Mouse (Mus musculus) ES-E14 (cell line): ENCODE data around the gene Gabbr2. TPM values are rescaled to one million over a fixed set of nuclear protein-coding genes. Genes with fewer than 3 reads are reported as not detected.

Experiments used
- DNase-seq: peaks from one replicate; pipeline ENCODE4 v3.0.0-alpha.2; 2013; ENCODE audit warnings: low read depth, low spot score
- H3K27ac ChIP-seq: 2 replicates; pipeline ENCODE4 v1.5.1; 2012; ENCODE audit warnings: low read depth, mild to moderate bottlenecking, low read length, moderate library complexity, mixed read lengths; ENCODE audit not compliant: poor library complexity, insufficient read depth, severe bottlenecking
- H3K36me3 ChIP-seq: 2 replicates; pipeline ENCODE4 v1.6.1; 2012; ENCODE audit warnings: mild to moderate bottlenecking, low read length, moderate library complexity, mixed read lengths; ENCODE audit not compliant: control insufficient read depth, poor library complexity, insufficient read depth, severe bottlenecking
- H3K4me1 ChIP-seq, 2 experiments: fragments of 150-350 bp in 1 of 2; sonication (generic) in 1 of 2; 2 replicates each; pipeline ENCODE4 v1.6.1; 2012; ENCODE audit warnings: low read length in 2 of 2, mild to moderate bottlenecking in 1 of 2, mixed read lengths in 1 of 2; ENCODE audit not compliant: control insufficient read depth in 2 of 2, insufficient read depth in 2 of 2, poor library complexity in 1 of 2
- H3K4me3 ChIP-seq, 2 experiments: fragments of 150-350 bp in 1 of 2; sonication (generic) in 1 of 2; 2 replicates each; pipeline ENCODE4 v1.5.1; 2012; ENCODE audit warnings: low read length in 2 of 2, low read depth in 1 of 2, mild to moderate bottlenecking in 1 of 2, mixed read lengths in 1 of 2; ENCODE audit not compliant: insufficient read depth in 1 of 2, poor library complexity in 1 of 2, severe bottlenecking in 1 of 2
- H3K9ac ChIP-seq: 2 replicates; pipeline ENCODE4 v1.6.1; 2012; ENCODE audit warnings: low read depth, mild to moderate bottlenecking, low read length, mixed read lengths; ENCODE audit not compliant: poor library complexity, insufficient read depth, severe bottlenecking
- H3K9me3 ChIP-seq: fragments of 150-350 bp; sonication (generic); 2 replicates; pipeline ENCODE4 v1.6.1; 2012; ENCODE audit warnings: low read depth, mild to moderate bottlenecking, low read length; ENCODE audit not compliant: control insufficient read depth, insufficient read depth
- CHD2 ChIP-seq: IDR thresholded peaks from 2 replicates; pipeline ENCODE4 v1.6.1; 2014; ENCODE audit warnings: mild to moderate bottlenecking, low read depth, low read length, inconsistent platforms
- HCFC1 ChIP-seq: IDR thresholded peaks from 2 replicates; pipeline ENCODE4 v1.6.1; 2012; ENCODE audit warnings: low read length, inconsistent platforms, borderline replicate concordance; ENCODE audit not compliant: insufficient read depth
- MAFK ChIP-seq: IDR thresholded peaks from 2 replicates; pipeline ENCODE4 v1.6.1; 2014; ENCODE audit warnings: mild to moderate bottlenecking, low read depth, low read length, inconsistent platforms; ENCODE audit not compliant: insufficient read depth
- ZC3H11A ChIP-seq: IDR thresholded peaks from 2 replicates; pipeline ENCODE4 v1.6.1; 2012; ENCODE audit warnings: low read depth, mild to moderate bottlenecking, inconsistent platforms, low read length, borderline replicate concordance
- ZNF384 ChIP-seq: IDR thresholded peaks from 2 replicates; pipeline ENCODE4 v1.6.1; 2012; ENCODE audit warnings: low read depth, low read length, inconsistent platforms
- in situ Hi-C, 2 experiments: fragments of 600-800 bp; cut with MboI; formaldehyde crosslinking; loops; one replicate each; pipeline ENCODE4 v1.15.1; 2025; ENCODE audit warnings: low sequenced_read_pairs in 2 of 2, inconsistent platforms in 1 of 2; ENCODE audit not compliant: unreplicated experiment in 2 of 2
- total RNA-seq: library from RNA; depleted of rRNA; stranded (reverse); fragments of 300-350 nt; gene quantifications from 2 replicates; pipeline ENCODE4 v1.2.3, GENCODE M21; 2012

Gene Gabbr2
- total RNA-seq, 1 experiment: 0.09 TPM

DNA sequence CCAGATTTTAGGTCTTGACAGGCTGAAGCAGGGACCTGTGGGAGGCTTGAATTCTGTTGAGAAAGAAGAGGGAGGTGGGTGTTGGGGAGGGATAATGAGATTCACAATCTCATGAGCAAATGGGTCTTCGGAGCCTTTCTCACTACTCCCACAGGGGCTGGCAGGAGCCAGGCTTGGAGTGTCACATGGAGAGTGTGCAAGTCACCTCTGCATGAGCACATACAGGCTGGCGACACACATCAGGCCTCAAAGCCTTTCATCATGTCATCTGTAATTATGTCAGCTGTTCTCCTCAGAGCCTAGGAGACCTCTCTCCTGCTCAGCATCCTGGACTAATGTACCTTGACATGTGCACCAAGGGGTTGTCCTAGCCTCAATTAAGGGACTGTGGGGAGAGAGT lies 219.1 kb downstream of the Gabbr2 start:
- in situ Hi-C loops: no loop called here
- H3K9me3 ChIP-seq: no peaks in the 10 kb centered on the region
- DNase-seq: no peak
- no peaks in the 10 kb centered on the region for H3K4me1 ChIP-seq
- no peak overlapping the region for H3K27ac ChIP-seq
- H3K36me3 ChIP-seq: no peaks in the 10 kb centered on the region
- H3K9ac ChIP-seq: no peak overlapping the region
- H3K4me3 ChIP-seq: no peak overlapping the region
- TF ChIP-seq ZNF384: no peak
- no peak for TF ChIP-seq ZC3H11A
- TF ChIP-seq HCFC1: no peak
- TF ChIP-seq CHD2: no peak
- TF ChIP-seq MAFK: no peak

DNA sequence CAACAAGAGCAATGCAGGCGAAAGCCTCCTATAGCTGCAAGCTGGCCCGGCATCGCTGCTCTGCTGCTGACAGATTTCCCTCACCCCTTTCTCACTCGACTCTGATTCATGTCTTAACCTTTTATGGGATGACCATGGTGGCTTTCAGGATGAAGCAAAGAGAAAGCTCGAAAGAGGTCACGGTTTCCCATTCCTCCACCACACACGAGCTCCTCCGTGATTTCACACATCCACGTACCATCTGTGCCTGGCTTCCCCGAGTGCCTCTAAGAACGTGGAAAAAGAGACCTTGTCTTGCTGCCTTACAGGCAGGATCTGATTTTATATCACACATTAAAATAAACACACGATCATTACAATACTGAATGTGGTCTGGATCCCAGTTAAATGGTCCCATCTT lies 220.6 kb downstream of the Gabbr2 start:
- no peaks in the 10 kb centered on the region for H3K4me1 ChIP-seq
- in situ Hi-C loops: no loop called here
- no peak overlapping the region for H3K9ac ChIP-seq
- no peak overlapping the region for H3K4me3 ChIP-seq
- no peak for DNase-seq
- no peak overlapping the region for H3K27ac ChIP-seq
- no peaks in the 10 kb centered on the region for H3K9me3 ChIP-seq
- TF ChIP-seq ZC3H11A (no peak), HCFC1 (no peak), CHD2 (no peak), MAFK (no peak), ZNF384 (no peak)
- no peaks in the 10 kb centered on the region for H3K36me3 ChIP-seq

DNA sequence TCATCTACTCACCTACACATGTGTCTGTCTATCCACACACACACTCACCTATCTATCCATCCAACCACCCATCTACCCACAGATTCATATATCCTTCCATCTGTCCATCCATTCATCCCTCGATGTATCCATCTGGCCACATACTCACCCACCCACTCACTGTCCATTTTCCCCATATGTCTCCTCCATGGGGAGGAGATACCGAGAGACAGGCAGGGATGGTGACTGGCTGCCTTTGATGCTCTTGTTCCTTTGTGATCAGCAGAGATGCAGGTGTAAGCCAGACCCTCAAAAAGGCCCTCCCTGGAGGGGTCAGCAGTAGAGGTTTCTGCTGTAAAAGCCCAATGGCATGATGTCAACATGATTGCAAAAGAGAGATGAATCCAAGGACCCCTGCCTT lies 221.0 kb downstream of the Gabbr2 start:
- DNase-seq: no peak
- H3K27ac ChIP-seq: no peak overlapping the region
- TF ChIP-seq ZC3H11A: no peak
- no peak for TF ChIP-seq ZNF384
- TF ChIP-seq HCFC1: no peak
- TF ChIP-seq CHD2: no peak
- no peak for TF ChIP-seq MAFK
- H3K9ac ChIP-seq: no peak overlapping the region
- no peaks in the 10 kb centered on the region for H3K36me3 ChIP-seq
- in situ Hi-C loops: no loop called here
- H3K9me3 ChIP-seq: no peaks in the 10 kb centered on the region
- no peak overlapping the region for H3K4me3 ChIP-seq
- H3K4me1 ChIP-seq: no peaks in the 10 kb centered on the region

DNA sequence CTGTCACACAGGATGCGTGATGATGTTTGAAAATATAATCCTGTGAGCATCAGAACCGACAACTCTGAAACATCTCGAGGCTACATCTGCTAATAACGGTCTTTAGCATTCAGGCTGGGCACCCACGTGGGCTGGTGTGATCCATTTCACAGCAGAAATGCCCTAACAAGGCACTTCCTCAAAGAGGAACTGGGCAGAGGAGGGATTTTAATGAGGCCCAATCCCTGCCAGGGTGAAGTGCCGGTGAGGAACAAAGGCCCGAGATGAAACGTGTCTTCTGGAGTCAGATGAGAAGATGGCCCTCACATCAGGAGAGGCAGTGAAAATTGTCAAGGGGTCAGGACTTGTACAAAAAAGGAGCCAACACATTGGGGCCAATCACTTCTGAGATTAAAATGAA lies 221.6 kb downstream of the Gabbr2 start:
- in situ Hi-C loops: no loop called here
- no peak for DNase-seq
- Histone ChIP-seq H3K4me1 (no peaks in the 10 kb centered on the region), H3K9ac (no peak overlapping the region), H3K36me3 (no peaks in the 10 kb centered on the region), H3K27ac (no peak overlapping the region), H3K9me3 (no peaks in the 10 kb centered on the region), H3K4me3 (no peak overlapping the region)
- TF ChIP-seq ZC3H11A: no peak
- no peak for TF ChIP-seq CHD2
- no peak for TF ChIP-seq MAFK
- no peak for TF ChIP-seq ZNF384

DNA sequence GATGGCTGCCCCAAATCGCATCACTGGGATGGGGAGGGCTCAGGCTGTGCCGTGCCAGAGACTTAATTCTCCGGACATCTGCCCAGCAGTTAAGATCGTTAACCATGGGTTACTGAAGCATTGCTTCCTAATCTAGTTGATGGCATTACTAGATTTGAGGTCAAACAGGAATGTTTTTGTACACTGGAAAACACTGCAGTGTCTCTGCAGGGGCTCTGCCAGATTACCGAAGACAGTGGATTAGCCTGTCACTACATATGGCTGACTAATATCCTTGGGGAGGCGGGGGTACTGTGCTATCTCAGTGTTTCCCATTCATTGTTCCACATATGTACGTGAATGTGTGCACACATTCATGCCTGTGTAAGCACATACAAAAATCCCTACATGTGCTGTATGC lies 225.3 kb downstream of the Gabbr2 start:
- no peaks in the 10 kb centered on the region for H3K36me3 ChIP-seq
- DNase-seq: no peak
- no peak overlapping the region for H3K9ac ChIP-seq
- in situ Hi-C loops: no loop called here
- no peak overlapping the region for H3K27ac ChIP-seq
- no peaks in the 10 kb centered on the region for H3K4me1 ChIP-seq
- TF ChIP-seq CHD2: no peak
- H3K4me3 ChIP-seq: no peak overlapping the region
- no peaks in the 10 kb centered on the region for H3K9me3 ChIP-seq
